In genomic region chr1:156677230-156677629, GRCm38 (mm10) we compare ENCODE assay signal across 19 mouse cellular contexts.
"Had no signal": no experiment of that assay in that cellular context is flagged by ENCODE, and none has a peak within 500 bp of the region (broad histone marks: within the 10 kb centered on the region; RNA-seq: fewer than 3 reads in every experiment).

No protein-coding gene starts in this region.

- H3K9me3 ChIP-seq: kidney, embryonic 15.5 days; limb, embryonic 12.5 days; limb, embryonic 15.5 days; midbrain, embryonic 12.5 days; midbrain, embryonic 15.5 days; neural tube, embryonic 12.5 days; neural tube, embryonic 15.5 days had no signal

- H3K4me3 ChIP-seq: kidney, embryonic 15.5 days; limb, embryonic 12.5 days; limb, embryonic 15.5 days; midbrain, embryonic 12.5 days; midbrain, embryonic 15.5 days; neural tube, embryonic 12.5 days; neural tube, embryonic 15.5 days had no signal

- DNase-seq: kidney, adult 2 months; kidney, postnatal 10 days; layer of hippocampus, postnatal 36 days; liver, postnatal 0 days; lung, postnatal 10 days; right cerebral cortex, adult 18-20 months; right cerebral cortex, postnatal 14 days; thymus, postnatal 25 days had no signal

- H3K27me3 ChIP-seq: kidney, embryonic 15.5 days; limb, embryonic 15.5 days; midbrain, embryonic 15.5 days had no signal

- ATAC-seq: liver, postnatal 0 days; midbrain, embryonic 15.5 days had no signal

- H3K9ac ChIP-seq: kidney, embryonic 15.5 days; limb, embryonic 12.5 days; limb, embryonic 15.5 days; liver, embryonic 14.5 days; lung, embryonic 14.5 days; midbrain, embryonic 12.5 days; midbrain, embryonic 15.5 days; neural tube, embryonic 12.5 days; neural tube, embryonic 15.5 days had no signal

- H3K27ac ChIP-seq: kidney, embryonic 15.5 days; limb, embryonic 12.5 days; limb, embryonic 15.5 days; liver, embryonic 14.5 days; macrophage; midbrain, embryonic 12.5 days; midbrain, embryonic 15.5 days; neural tube, embryonic 12.5 days; neural tube, embryonic 15.5 days had no signal

- H3K4me2 ChIP-seq: kidney, embryonic 15.5 days; limb, embryonic 12.5 days; limb, embryonic 15.5 days; liver, embryonic 11.5 days; lung, embryonic 14.5 days; midbrain, embryonic 12.5 days; midbrain, embryonic 15.5 days; neural tube, embryonic 12.5 days; neural tube, embryonic 15.5 days had no signal
